ENCODE assay signal across 8 mouse cellular contexts in genomic region chr10:17946799-17947174, GRCm38 (mm10). TPM values are rescaled to one million over a fixed set of nuclear protein-coding genes. Genes with fewer than 3 reads are reported as not detected.
DNase-seq lines count a peak whose midpoint lies in the region; ATAC-seq and TF ChIP-seq lines count a peak whose summit lies in the region.
"Not testable (repeated sequence)": the region's sequence is repeated elsewhere in the genome, so short reads cannot be mapped to it uniquely, and the experiment has no call there.

No protein-coding gene starts in this region.

- H3K36me3 ChIP-seq in forebrain, embryonic 15.5 days; hindbrain, embryonic 11.5 days (ENCODE audit: control insufficient read depth, insufficient read depth, low read length); kidney, embryonic 15.5 days; liver, embryonic 14.5 days (replicated peaks; ENCODE audit: control insufficient read depth, insufficient read depth, low read depth); midbrain, embryonic 12.5 days; spleen, adult 2 months (ENCODE audit: control insufficient read depth, insufficient read depth, low read length): not testable (repeated sequence)

- TF ChIP-seq EP300 in liver, embryonic 14.5 days (IDR thresholded peaks at IDR 0.05; ENCODE audit: low read depth), result not testable (repeated sequence)

- peak overlapping the region; percentile 20 for H3K4me3 ChIP-seq in cortical plate, adult 2 months (ENCODE audit: insufficient read depth, low read length)
- peak overlapping the region; percentile 94 for H3K4me3 ChIP-seq in forebrain, embryonic 15.5 days
- H3K4me3 ChIP-seq in hindbrain, embryonic 11.5 days (ENCODE audit: low read depth, low read length), result peak overlapping the region; percentile 75
- peak overlapping the region; percentile 89 for H3K4me3 ChIP-seq in kidney, embryonic 15.5 days (replicated peaks)
- peak overlapping the region; percentile 84 to 90 for H3K4me3 ChIP-seq in liver, embryonic 14.5 days (ENCODE audit: insufficient read depth in 1 of 2, low read depth in 2 of 2, low read length in 2 of 2)
- peak overlapping the region; percentile 92 for H3K4me3 ChIP-seq in midbrain, embryonic 12.5 days
- H3K4me3 ChIP-seq in spleen, adult 2 months (ENCODE audit: extremely low read depth, insufficient read depth, insufficient read length), result peak overlapping the region; percentile 96

- 1% methylated on average over 4 of the region's 4 CpGs for WGBS in forebrain, embryonic 15.5 days
- 7% methylated on average over 2 of the region's 4 CpGs for WGBS in hindbrain, embryonic 11.5 days
- WGBS in kidney, embryonic 15.5 days, result 0% methylated on average over 4 of the region's 4 CpGs
- WGBS in liver, embryonic 14.5 days (ENCODE audit: insufficient replicate concordance), result 0% methylated on average over 4 of the region's 4 CpGs
- 0% methylated on average over 4 of the region's 4 CpGs for WGBS in midbrain, embryonic 12.5 days
- 0% methylated on average over 4 of the region's 4 CpGs for WGBS in spleen, adult 2 months

- H3K4me1 ChIP-seq in cortical plate, adult 2 months (ENCODE audit: control insufficient read depth, insufficient read depth, low read length); hindbrain, embryonic 11.5 days (replicated peaks; ENCODE audit: control insufficient read depth, insufficient read depth, low read length); midbrain, embryonic 12.5 days; spleen, adult 2 months (ENCODE audit: control insufficient read depth, insufficient read depth, insufficient read length): not testable (repeated sequence)
- H3K4me1 ChIP-seq in forebrain, embryonic 15.5 days, result peaks cover 21% of the 10 kb centered on the region
- H3K4me1 ChIP-seq in kidney, embryonic 15.5 days, result peaks cover 12% of the 10 kb centered on the region
- peaks cover 10 to 12% of the 10 kb centered on the region in 2 experiments for H3K4me1 ChIP-seq in liver, embryonic 14.5 days (replicated peaks; ENCODE audit: control insufficient read depth in 2 of 2, insufficient read depth in 2 of 2, low read length in 1 of 2)

- H3K9me3 ChIP-seq in forebrain, embryonic 15.5 days; hindbrain, embryonic 11.5 days (ENCODE audit: control insufficient read depth, low read length); kidney, embryonic 15.5 days (replicated peaks); liver, embryonic 14.5 days (ENCODE audit: control insufficient read depth, low read length); midbrain, embryonic 12.5 days: not testable (repeated sequence)

- not testable (repeated sequence) for ATAC-seq in forebrain, embryonic 15.5 days (replicated peaks); hindbrain, embryonic 11.5 days (ENCODE audit: low FRiP score); kidney, embryonic 15.5 days (replicated peaks; ENCODE audit: low FRiP score); liver, embryonic 14.5 days (ENCODE audit: insufficient read depth); midbrain, embryonic 12.5 days (ENCODE audit: low FRiP score, low read depth)

- peak; percentile 70 for DNase-seq in CD4-positive, CD25-positive, alpha-beta regulatory T cell, adult 2 months (ENCODE audit: low read depth, low spot score)
- not testable (repeated sequence) for DNase-seq in hindbrain, embryonic 11.5 days (ENCODE audit: low spot score); liver, embryonic 14.5 days (ENCODE audit: low read depth in 3 of 3, low spot score in 3 of 3)
- peak in 1 of 2 experiments; percentile 26 for DNase-seq in spleen, adult 2 months (ENCODE audit: low read depth in 1 of 2, low spot score in 2 of 2)

- not testable (repeated sequence) for H3K27me3 ChIP-seq in forebrain, embryonic 15.5 days; hindbrain, embryonic 11.5 days (ENCODE audit: control insufficient read depth, insufficient read depth, low read length); kidney, embryonic 15.5 days; liver, embryonic 14.5 days (ENCODE audit: control insufficient read depth, insufficient read depth, low read length); midbrain, embryonic 12.5 days; spleen, adult 2 months (ENCODE audit: control insufficient read depth, insufficient read depth, low read length)

- not testable (repeated sequence) for TF ChIP-seq CTCF in cortical plate, adult 2 months (IDR thresholded peaks at IDR 0.05; ENCODE audit: extremely low read depth, insufficient read depth, low read length); liver, embryonic 14.5 days (IDR thresholded peaks at IDR 0.05; ENCODE audit: low read depth); spleen, adult 2 months (IDR thresholded peaks at IDR 0.05; ENCODE audit: extremely low read depth, insufficient read depth, insufficient read length, insufficient replicate concordance)

- peak overlapping the region; percentile 59 for H3K4me2 ChIP-seq in forebrain, embryonic 15.5 days (replicated peaks)
- H3K4me2 ChIP-seq in hindbrain, embryonic 11.5 days (replicated peaks; ENCODE audit: low read depth, low read length), result peak overlapping the region; percentile 66
- peak overlapping the region; percentile 63 for H3K4me2 ChIP-seq in kidney, embryonic 15.5 days
- peak overlapping the region; percentile 77 for H3K4me2 ChIP-seq in liver, embryonic 14.5 days (ENCODE audit: low read depth)
- H3K4me2 ChIP-seq in midbrain, embryonic 12.5 days (replicated peaks), result peak overlapping the region; percentile 68

- not testable (repeated sequence) for H3K27ac ChIP-seq in cortical plate, adult 2 months (ENCODE audit: insufficient read depth, low read length); hindbrain, embryonic 11.5 days (ENCODE audit: low read depth, low read length); liver, embryonic 14.5 days
- peak overlapping the region; percentile 93 for H3K27ac ChIP-seq in forebrain, embryonic 15.5 days (replicated peaks)
- peak overlapping the region; percentile 90; the same call in 1 of the 2 replicates for H3K27ac ChIP-seq in kidney, embryonic 15.5 days
- peak overlapping the region; percentile 70; the same call in 1 of the 2 replicates for H3K27ac ChIP-seq in midbrain, embryonic 12.5 days (replicated peaks)
- peak overlapping the region; percentile 97 for H3K27ac ChIP-seq in spleen, adult 2 months (ENCODE audit: insufficient read depth, low read length)

- not testable (repeated sequence) for TF ChIP-seq POLR2A in cortical plate, adult 2 months (IDR thresholded peaks at IDR 0.05; ENCODE audit: extremely low read depth, insufficient read depth, low read length); spleen, adult 2 months (IDR thresholded peaks at IDR 0.05; ENCODE audit: low read depth, low read length)

- H3K9ac ChIP-seq in forebrain, embryonic 15.5 days (replicated peaks), result peak overlapping the region; percentile 84
- H3K9ac ChIP-seq in hindbrain, embryonic 11.5 days (ENCODE audit: low read depth, low read length), result peak overlapping the region; percentile 92; the same call in 1 of the 2 replicates
- peak overlapping the region; percentile 73 for H3K9ac ChIP-seq in kidney, embryonic 15.5 days
- H3K9ac ChIP-seq in liver, embryonic 14.5 days (replicated peaks), result peak overlapping the region; percentile 86
- peak overlapping the region; percentile 88 for H3K9ac ChIP-seq in midbrain, embryonic 12.5 days (replicated peaks)

RNA-seq across cellular contexts. Expression of gene Heca, which starts 1.1 kb away (rescaled TPM):
- polyA plus RNA-seq in cortical plate, adult 2 months (2012; rRNA removed), result 16.7 and 17.1 TPM in 2 replicates
- polyA plus RNA-seq in forebrain, embryonic 15.5 days (2015; fragmentation: Nextera tagmentation; extraction: Ambion mirVana), result 5.9 and 6.6 TPM in 2 replicates
- 4.6 and 5.5 TPM in 2 replicates for polyA plus RNA-seq in hindbrain, embryonic 11.5 days (2014; fragmentation: Nextera tagmentation; extraction: Ambion mirVana)
- polyA plus RNA-seq in kidney, embryonic 15.5 days (2015; fragmentation: Nextera tagmentation; extraction: Ambion mirVana), result 3.2 and 3.8 TPM in 2 replicates
- 4.8 and 5.9 TPM in 2 replicates for polyA plus RNA-seq in liver, embryonic 14.5 days (2012; rRNA removed)
- polyA plus RNA-seq in liver, embryonic 14.5 days (2014; fragmentation: Nextera tagmentation; extraction: Ambion mirVana), result 2.6 and 2.9 TPM in 2 replicates
- polyA plus RNA-seq in midbrain, embryonic 12.5 days (2016; fragmentation: Nextera tagmentation; extraction: Ambion mirVana), result 4.1 and 4.4 TPM in 2 replicates
- 25.0 and 31.6 TPM in 2 replicates for polyA plus RNA-seq in spleen, adult 2 months (2012; rRNA removed)

Comparison
In these comparisons a context has a peak if more than half of its experiments do, and no peak if none do; other contexts are left out.
1. H3K4me3 ChIP-seq: peak in every context shown above with its lines; median percentile 96 in spleen, adult 2 months; 94 in forebrain, embryonic 15.5 days; 92 in midbrain, embryonic 12.5 days; 89 in kidney, embryonic 15.5 days; 87 in liver, embryonic 14.5 days; 75 in hindbrain, embryonic 11.5 days; 20 in cortical plate, adult 2 months.